Mouse (Mus musculus) hindbrain, embryonic 14.5 days (tissue): Measurements from ENCODE around the gene Gsdma. TPM values are rescaled to one million over a fixed set of nuclear protein-coding genes. Genes with fewer than 3 reads are reported as not detected.

ENCODE experiments used
- ATAC-seq: fragments of 200-750 bp; cut with Nextera tagmentation; 2 replicates; pipeline ENCODE4 v1.8.0; 2017; ENCODE audit warnings: moderate number of reproducible peaks, mild to moderate bottlenecking, moderate TSS enrichment, moderate library complexity; ENCODE audit not compliant: low FRiP score
- DNase-seq: peaks from one replicate; pipeline ENCODE4 v3.0.0-alpha.2; 2015; ENCODE audit warnings: low spot score
- H3K27ac ChIP-seq: fragments of 300-500 bp; sonication (generic); 2 replicates; pipeline ENCODE4 v1.5.1; 2014; ENCODE audit warnings: mild to moderate bottlenecking, moderate library complexity
- H3K27me3 ChIP-seq: fragments of 300-500 bp; sonication (generic); 2 replicates; pipeline ENCODE4 v1.6.1; 2014; ENCODE audit warnings: mild to moderate bottlenecking, low read length, mixed read lengths; ENCODE audit not compliant: control insufficient read depth, insufficient read depth
- H3K36me3 ChIP-seq: fragments of 300-500 bp; sonication (generic); replicated peaks from 2 replicates; pipeline ENCODE4 v1.6.1; 2014; ENCODE audit not compliant: control insufficient read depth, insufficient read depth
- H3K4me1 ChIP-seq: fragments of 300-500 bp; sonication (generic); replicated peaks from 2 replicates; pipeline ENCODE4 v1.6.1; 2014; ENCODE audit warnings: antibody characterized with exemption, low read length, mixed read lengths; ENCODE audit not compliant: control insufficient read depth, insufficient read depth
- H3K4me2 ChIP-seq: fragments of 300-500 bp; sonication (generic); replicated peaks from 2 replicates; pipeline ENCODE4 v1.6.1; 2014; ENCODE audit warnings: mild to moderate bottlenecking, moderate library complexity
- H3K4me3 ChIP-seq: fragments of 300-500 bp; sonication (generic); replicated peaks from 2 replicates; pipeline ENCODE4 v1.5.1; 2014; ENCODE audit warnings: mild to moderate bottlenecking, low read length
- H3K9ac ChIP-seq: fragments of 300-500 bp; sonication (generic); 2 replicates; pipeline ENCODE4 v1.6.1; 2014
- H3K9me3 ChIP-seq: fragments of 300-500 bp; sonication (generic); 2 replicates; pipeline ENCODE4 v1.6.1; 2016; ENCODE audit warnings: low read length; ENCODE audit not compliant: control insufficient read depth
- WGBS: fragments of 180-500 bp; shearing (Covaris S2); extraction: QIAGEN DNeasy Blood & Tissue Kit; methylation state at CpG from one replicate; pipeline ENCODE4 v1.1.7; 2014; 5-methylcytosine and 5-hydroxymethylcytosine counted together
- polyA plus RNA-seq: library from polyadenylated mRNA; unstranded; fragments of >200 nt; fragmentation: Nextera tagmentation; extraction: Ambion mirVana; gene quantifications from 2 replicates; pipeline ENCODE4 v1.2.1, GENCODE M21; 2014

The Gsdma gene
- polyA plus RNA-seq, 1 experiment from 2014 or later: not detected

DNA sequence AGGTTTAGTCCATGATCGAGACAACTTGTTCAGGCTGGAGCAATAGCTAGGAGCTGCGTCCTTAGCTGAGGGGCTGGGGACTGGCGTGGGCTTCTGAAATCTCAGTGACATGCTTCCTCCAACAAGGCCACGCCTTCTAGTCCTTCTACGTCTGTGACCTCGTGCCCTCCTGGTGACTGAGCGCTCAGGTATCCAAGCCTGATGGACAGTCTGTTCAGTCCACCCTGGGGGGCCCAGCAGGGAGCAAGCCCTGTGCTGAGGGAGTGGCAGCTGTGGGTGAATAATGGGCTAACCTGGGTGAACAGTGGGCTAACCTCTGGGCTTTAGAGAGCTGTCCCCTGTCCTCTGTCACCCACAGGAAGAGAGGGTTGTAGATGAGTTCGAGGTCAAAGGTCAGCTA lies 23.9 kb downstream of the Gsdma start:
- WGBS: 87% methylated on average over 8 of the region's 8 CpGs
- H3K36me3 ChIP-seq: peaks cover 75% of the 10 kb centered on the region
- H3K9ac ChIP-seq: no peak overlapping the region
- DNase-seq (no peak), ATAC-seq (no peak)
- no peaks in the 10 kb centered on the region for H3K9me3 ChIP-seq
- no peak overlapping the region for H3K4me3 ChIP-seq
- no peaks in the 10 kb centered on the region for H3K27me3 ChIP-seq
- H3K4me1 ChIP-seq: peaks cover 10% of the 10 kb centered on the region; the same call in 1 of the 2 replicates
- H3K4me2 ChIP-seq: no peak overlapping the region
- no peak overlapping the region for H3K27ac ChIP-seq

GRCm38 (mm10) chr11:98693201-98693600 lies 29.1 kb downstream of the Gsdma start:
- no peaks in the 10 kb centered on the region for H3K9me3 ChIP-seq
- H3K36me3 ChIP-seq: peaks cover 83% of the 10 kb centered on the region
- H3K27me3 ChIP-seq: no peaks in the 10 kb centered on the region
- DNase-seq (no peak), ATAC-seq (no peak)
- H3K4me1 ChIP-seq: no peaks in the 10 kb centered on the region
- no peak overlapping the region for H3K4me3 ChIP-seq
- H3K9ac ChIP-seq: no peak overlapping the region
- no peak overlapping the region for H3K27ac ChIP-seq
- H3K4me2 ChIP-seq: no peak overlapping the region
- 79% methylated on average over 13 of the region's 13 CpGs for whole genome bisulfite sequencing

GRCm38 (mm10) chr11:98693746-98694145 lies 29.6 kb downstream of the Gsdma start:
- Histone ChIP-seq H3K9ac (no peak overlapping the region), H3K27me3 (no peaks in the 10 kb centered on the region), H3K4me2 (no peak overlapping the region), H3K9me3 (no peaks in the 10 kb centered on the region), H3K4me1 (no peaks in the 10 kb centered on the region), H3K36me3 (peaks cover 80% of the 10 kb centered on the region), H3K4me3 (no peak overlapping the region), H3K27ac (no peak overlapping the region)
- DNase-seq (no peak), ATAC-seq (no peak)
- WGBS: 89% methylated on average over 9 of the region's 9 CpGs

DNA sequence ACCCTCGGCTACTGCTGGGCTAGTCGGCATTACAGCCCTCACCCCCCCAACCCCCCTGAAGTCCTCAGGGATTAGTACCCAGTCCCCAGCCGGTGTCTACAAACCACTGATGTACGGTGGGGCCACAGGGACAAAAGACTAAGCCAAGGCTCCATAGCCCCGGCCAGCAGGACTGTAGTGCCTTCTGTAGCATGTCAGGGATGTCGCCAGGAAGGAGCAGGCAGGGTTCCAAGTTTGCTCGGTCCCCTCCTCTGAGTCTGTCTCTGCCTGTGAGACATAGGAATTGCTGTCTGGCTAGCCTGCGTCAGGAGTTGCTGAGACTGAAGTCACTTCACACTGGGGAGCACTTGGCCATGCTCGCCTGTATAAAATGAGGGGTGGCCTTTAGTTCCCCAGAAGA lies 30.1 kb downstream of the Gsdma start:
- H3K4me2 ChIP-seq: no peak overlapping the region
- no peaks in the 10 kb centered on the region for H3K9me3 ChIP-seq
- no peak for DNase-seq
- no peak overlapping the region for H3K4me3 ChIP-seq
- no peaks in the 10 kb centered on the region for H3K4me1 ChIP-seq
- WGBS: 82% methylated on average over 9 of the region's 9 CpGs
- no peak overlapping the region for H3K9ac ChIP-seq
- ATAC-seq: no peak
- H3K27me3 ChIP-seq: no peaks in the 10 kb centered on the region
- peaks cover 77% of the 10 kb centered on the region for H3K36me3 ChIP-seq
- H3K27ac ChIP-seq: no peak overlapping the region

DNA sequence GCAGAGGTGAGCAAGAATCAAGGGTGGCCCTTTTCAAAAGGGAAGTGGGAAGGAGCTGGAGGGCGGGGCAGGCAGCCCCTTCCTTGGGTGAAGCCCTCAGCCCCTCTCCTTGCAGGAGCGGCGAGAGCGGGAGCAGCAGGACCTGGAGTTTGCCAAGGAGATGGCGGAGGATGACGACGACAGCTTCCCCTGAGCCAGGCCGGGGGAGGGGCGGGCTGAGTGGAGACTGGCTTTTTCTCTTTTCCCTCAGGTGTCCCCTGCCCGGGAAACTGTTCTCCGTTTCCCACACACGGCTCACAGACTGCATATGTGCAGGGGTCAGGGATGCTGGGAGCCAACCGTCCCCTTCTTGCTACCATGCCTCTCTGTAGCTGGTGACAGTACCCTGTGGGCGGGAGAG lies 31.3 kb downstream of the Gsdma start:
- Histone ChIP-seq H3K9me3 (no peaks in the 10 kb centered on the region), H3K4me2 (no peak overlapping the region), H3K36me3 (peaks cover 66% of the 10 kb centered on the region), H3K4me3 (no peak overlapping the region), H3K9ac (no peak overlapping the region), H3K4me1 (no peaks in the 10 kb centered on the region), H3K27me3 (no peaks in the 10 kb centered on the region), H3K27ac (no peak overlapping the region)
- 73% methylated on average over 12 of the region's 14 CpGs for WGBS
- DNase-seq: no peak
- ATAC-seq: no peak

DNA sequence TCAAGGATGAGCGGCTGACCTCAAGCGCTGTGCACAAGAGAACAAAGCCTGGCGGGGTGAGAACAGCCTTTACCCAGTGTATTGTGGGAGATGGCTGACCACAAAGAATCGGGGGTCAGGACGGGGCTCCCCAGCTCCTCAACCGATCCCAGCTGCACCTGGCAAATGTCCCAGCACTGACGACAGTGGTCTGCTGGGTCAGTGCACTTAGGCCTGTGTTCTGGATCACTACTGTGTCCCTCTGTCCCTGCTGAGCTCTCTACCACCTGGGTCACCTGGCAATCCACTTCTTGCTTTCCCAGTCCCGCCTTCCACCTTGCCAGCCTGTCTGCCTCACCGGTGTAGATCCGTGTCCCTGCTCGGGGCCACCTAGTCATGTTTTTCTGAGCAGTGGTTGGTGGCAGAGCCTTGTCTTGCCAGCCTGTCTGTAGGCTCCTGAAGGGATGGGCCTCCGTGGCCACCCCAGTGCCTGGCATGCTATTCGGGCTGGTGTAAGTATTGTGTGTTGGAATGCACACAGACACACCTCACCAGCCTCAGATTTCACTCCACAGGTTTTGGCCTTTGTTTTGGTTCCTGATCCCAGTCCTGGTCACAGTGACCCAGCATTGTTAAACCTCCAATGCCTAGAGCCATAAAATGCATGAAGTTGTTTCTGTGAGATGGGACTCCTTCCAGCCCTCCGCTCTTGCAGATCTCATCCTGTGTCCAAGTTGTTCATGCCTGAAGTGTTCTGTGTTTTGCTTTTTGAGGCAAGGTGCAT lies 32.5 kb downstream of the Gsdma start:
- Histone ChIP-seq H3K27ac (no peak overlapping the region), H3K27me3 (no peaks in the 10 kb centered on the region), H3K4me3 (no peak overlapping the region), H3K9me3 (no peaks in the 10 kb centered on the region), H3K4me1 (no peaks in the 10 kb centered on the region), H3K36me3 (peaks cover 54% of the 10 kb centered on the region), H3K4me2 (no peak overlapping the region), H3K9ac (no peak overlapping the region)
- ATAC-seq (no peak), DNase-seq (no peak)
- WGBS: 87% methylated on average over 14 of the region's 14 CpGs

GRCm38 (mm10) chr11:98697225-98697624 lies 33.1 kb downstream of the Gsdma start:
- H3K27me3 ChIP-seq: no peaks in the 10 kb centered on the region
- no peaks in the 10 kb centered on the region for H3K9me3 ChIP-seq
- no peak overlapping the region for H3K4me3 ChIP-seq
- no peaks in the 10 kb centered on the region; the same call in 1 of the 2 replicates for H3K4me1 ChIP-seq
- no peak overlapping the region for H3K9ac ChIP-seq
- DNase-seq (no peak), ATAC-seq (no peak)
- peaks cover 48% of the 10 kb centered on the region for H3K36me3 ChIP-seq
- no peak overlapping the region for H3K4me2 ChIP-seq
- H3K27ac ChIP-seq: no peak overlapping the region
- 90% methylated on average over 12 of the region's 12 CpGs for WGBS

DNA sequence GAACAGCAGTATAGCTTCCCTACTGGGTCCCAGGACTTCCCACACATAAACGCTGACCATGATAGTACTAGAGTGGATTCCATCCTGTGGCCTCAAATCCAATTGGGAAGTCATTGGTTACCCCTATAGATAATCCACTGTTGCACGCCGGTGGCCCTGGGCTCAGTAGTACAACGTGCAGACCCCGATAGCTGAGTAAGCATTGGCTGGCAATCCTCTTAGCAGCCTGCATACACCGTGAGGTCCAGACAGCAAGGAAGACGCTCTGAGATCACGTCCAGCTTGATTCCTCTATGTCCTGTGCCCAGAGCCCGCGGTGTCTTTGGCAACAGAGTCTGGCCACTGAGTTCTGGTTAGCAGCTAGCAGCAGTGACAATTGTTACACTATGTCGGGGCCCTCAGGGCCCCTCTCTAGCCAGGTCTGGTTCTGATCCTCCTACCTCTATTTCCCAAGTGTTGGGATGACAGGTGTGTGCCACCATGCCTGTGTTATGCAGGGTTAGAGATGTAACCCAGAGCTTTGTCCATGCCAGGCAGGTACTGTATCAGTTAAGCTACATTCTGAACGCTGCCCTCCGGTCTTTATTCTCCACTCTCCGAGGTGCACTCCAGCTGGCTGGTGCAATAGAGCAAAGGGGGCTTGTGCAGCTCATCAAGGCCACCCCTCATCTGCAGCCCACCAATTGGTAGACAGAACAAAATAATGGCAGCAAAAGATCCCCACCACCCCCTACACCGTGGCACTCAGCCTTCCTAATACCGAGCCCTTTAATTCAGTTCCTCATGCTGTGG lies 34.9 kb downstream of the Gsdma start:
- Histone ChIP-seq H3K27ac (no peak overlapping the region), H3K36me3 (peaks cover 33% of the 10 kb centered on the region), H3K4me1 (no peaks in the 10 kb centered on the region; the same call in 1 of the 2 replicates), H3K9me3 (no peaks in the 10 kb centered on the region), H3K4me3 (no peak overlapping the region), H3K9ac (no peak overlapping the region), H3K27me3 (no peaks in the 10 kb centered on the region), H3K4me2 (no peak overlapping the region)
- ATAC-seq (no peak), DNase-seq (no peak)
- WGBS: 88% methylated on average over 16 of the region's 16 CpGs

DNA sequence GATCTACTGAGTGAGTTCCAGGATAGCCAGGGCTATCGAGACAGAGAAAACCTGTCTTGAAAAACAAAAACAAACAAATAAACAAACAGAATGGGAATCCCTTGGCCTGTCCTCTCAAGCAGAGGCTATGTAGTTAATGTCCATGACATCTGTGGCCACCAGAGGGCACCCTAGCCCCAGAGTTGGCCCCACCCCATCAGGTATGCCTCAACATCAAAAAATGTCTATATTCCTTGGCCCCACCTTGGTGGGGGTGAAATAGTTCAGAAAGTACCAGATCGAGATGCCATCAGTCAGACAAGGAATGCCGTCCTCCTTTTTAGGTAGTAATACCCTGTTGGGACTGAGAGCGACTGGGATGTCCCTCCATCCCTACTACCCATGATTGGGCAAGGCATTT lies 35.8 kb downstream of the Gsdma start:
- peak; percentile 74 for DNase-seq
- H3K4me2 ChIP-seq: no peak overlapping the region
- H3K9ac ChIP-seq: no peak overlapping the region
- 48% methylated on average over 4 of the region's 4 CpGs for WGBS
- no peak overlapping the region for H3K4me3 ChIP-seq
- no peaks in the 10 kb centered on the region for H3K27me3 ChIP-seq
- ATAC-seq: peak; percentile 40; the same call in 1 of the 2 replicates
- peaks cover 33% of the 10 kb centered on the region for H3K36me3 ChIP-seq
- no peaks in the 10 kb centered on the region; the same call in 1 of the 2 replicates for H3K4me1 ChIP-seq
- no peaks in the 10 kb centered on the region for H3K9me3 ChIP-seq
- no peak overlapping the region for H3K27ac ChIP-seq
